Mouse (Mus musculus) midbrain, embryonic 12.5 days (tissue): ENCODE measurements around the gene Inava. TPM values are rescaled to one million over a fixed set of nuclear protein-coding genes. Genes with fewer than 3 reads are reported as not detected.

Experiments
- ATAC-seq: fragments of 200-750 bp; cut with Nextera tagmentation; 2 replicates; pipeline ENCODE4 v1.8.0; 2017; ENCODE audit warnings: low read depth, moderate TSS enrichment, moderate library complexity; ENCODE audit not compliant: low FRiP score
- H3K27ac ChIP-seq: fragments of 300-500 bp; sonication (generic); replicated peaks from 2 replicates; pipeline ENCODE4 v1.5.1; 2016; ENCODE audit warnings: mild to moderate bottlenecking
- H3K27me3 ChIP-seq: fragments of 300-500 bp; sonication (generic); 2 replicates; pipeline ENCODE4 v1.6.1; 2016; ENCODE audit warnings: mild to moderate bottlenecking
- H3K36me3 ChIP-seq: fragments of 300-500 bp; sonication (generic); 2 replicates; pipeline ENCODE4 v1.6.1; 2016
- H3K4me1 ChIP-seq: fragments of 300-500 bp; sonication (generic); 2 replicates; pipeline ENCODE4 v1.6.1; 2016
- H3K4me2 ChIP-seq: fragments of 300-500 bp; sonication (generic); replicated peaks from 2 replicates; pipeline ENCODE4 v1.6.1; 2016; ENCODE audit warnings: mild to moderate bottlenecking, moderate library complexity
- H3K4me3 ChIP-seq: fragments of 300-500 bp; sonication (generic); 2 replicates; pipeline ENCODE4 v1.5.1; 2016; ENCODE audit warnings: mild to moderate bottlenecking
- H3K9ac ChIP-seq: fragments of 300-500 bp; sonication (generic); replicated peaks from 2 replicates; pipeline ENCODE4 v1.6.1; 2016; ENCODE audit warnings: mild to moderate bottlenecking, moderate library complexity
- H3K9me3 ChIP-seq: fragments of 300-500 bp; sonication (generic); 2 replicates; pipeline ENCODE4 v1.6.1; 2016; ENCODE audit warnings: mild to moderate bottlenecking
- WGBS: fragments of 180-500 bp; shearing (Covaris S2); methylation state at CpG from one replicate; pipeline ENCODE4 v1.1.7; 2016; 5-methylcytosine and 5-hydroxymethylcytosine counted together
- polyA plus RNA-seq: library from polyadenylated mRNA; unstranded; fragments of >200 nt; fragmentation: Nextera tagmentation; extraction: Ambion mirVana; gene quantifications from 2 replicates; pipeline ENCODE4 v1.2.1, GENCODE M21; 2016

The Inava gene
- polyA plus RNA-seq, 1 experiment from 2014 or later: 10.9 TPM

DNA sequence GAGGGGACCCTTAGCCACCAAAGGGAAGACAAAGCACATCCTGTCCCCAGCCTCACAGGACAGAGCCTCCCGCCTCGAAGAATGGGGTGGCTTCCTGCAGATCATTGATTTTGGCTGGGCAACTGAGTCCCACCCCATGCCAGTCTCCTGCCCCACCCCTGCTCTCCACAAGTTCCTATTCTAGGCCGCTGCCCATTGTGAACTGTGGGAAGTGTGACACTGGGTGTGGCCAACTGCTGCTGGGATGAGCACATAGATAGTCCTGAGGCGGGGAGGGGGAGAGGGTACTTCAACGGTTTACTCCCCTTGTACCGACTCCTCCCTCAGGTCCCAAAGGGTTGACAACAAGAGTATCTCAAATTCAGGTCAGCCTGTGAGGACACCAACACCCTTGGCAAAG is 55.3 kb downstream of the Inava start:
- Histone ChIP-seq H3K9ac (no peak overlapping the region), H3K27ac (no peak overlapping the region), H3K4me3 (no peak overlapping the region), H3K27me3 (peaks cover 11% of the 10 kb centered on the region; the same call in 1 of the 2 replicates), H3K36me3 (peaks cover 35% of the 10 kb centered on the region), H3K9me3 (no peaks in the 10 kb centered on the region), H3K4me2 (no peak overlapping the region), H3K4me1 (peaks cover 19% of the 10 kb centered on the region)
- 70% methylated on average over 6 of the region's 6 CpGs for WGBS
- ATAC-seq: no peak

DNA sequence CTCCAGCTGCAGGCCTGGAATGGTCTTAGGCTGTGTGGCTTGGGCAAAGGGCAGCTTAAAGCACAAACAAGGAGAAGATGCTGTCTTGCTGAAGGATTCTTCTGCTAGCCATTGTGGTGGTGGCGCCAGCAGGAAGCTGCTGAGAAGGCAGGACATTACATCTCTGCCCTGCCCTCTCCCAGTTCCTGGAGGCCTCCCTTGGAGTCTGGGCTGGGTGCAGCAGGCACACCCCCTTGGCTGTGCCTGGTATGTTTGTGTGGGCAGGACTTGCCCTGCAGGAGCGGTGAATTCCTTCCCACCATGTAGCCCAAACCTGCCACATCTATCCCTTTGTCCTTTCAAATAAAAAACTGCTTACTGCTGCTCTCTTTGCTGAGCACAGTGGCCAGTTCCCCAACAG is 57.0 kb downstream of the Inava start:
- Histone ChIP-seq H3K27me3 (peaks cover 11% of the 10 kb centered on the region; the same call in 1 of the 2 replicates), H3K4me2 (no peak overlapping the region), H3K9me3 (no peaks in the 10 kb centered on the region), H3K9ac (no peak overlapping the region), H3K4me1 (peaks cover 27% of the 10 kb centered on the region), H3K27ac (no peak overlapping the region), H3K36me3 (peaks cover 48% of the 10 kb centered on the region), H3K4me3 (no peak overlapping the region)
- WGBS: 80% methylated on average over 2 of the region's 2 CpGs
- ATAC-seq: no peak

DNA sequence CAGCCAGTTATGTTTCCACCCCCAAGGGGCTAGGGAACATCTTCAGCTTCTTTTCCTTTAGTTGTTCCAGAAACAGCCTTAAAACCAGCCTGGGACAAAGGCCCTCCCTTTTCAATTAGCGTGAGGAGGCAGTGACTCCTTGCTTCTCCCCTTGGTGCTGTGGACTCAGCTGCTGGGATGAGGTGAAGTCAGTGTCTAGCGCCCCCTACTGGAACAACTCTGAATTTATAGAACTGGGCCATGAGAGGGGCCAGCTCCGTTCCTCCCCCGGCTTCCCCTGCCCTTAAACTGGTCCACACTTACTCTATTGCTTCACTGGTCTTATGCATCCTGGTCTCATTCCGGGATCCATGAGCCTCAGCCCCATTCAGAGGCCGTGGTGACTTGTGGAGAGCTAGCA is 58.9 kb downstream of the Inava start:
- no peak for ATAC-seq
- H3K36me3 ChIP-seq: peaks cover 64% of the 10 kb centered on the region
- H3K27ac ChIP-seq: no peak overlapping the region

DNA sequence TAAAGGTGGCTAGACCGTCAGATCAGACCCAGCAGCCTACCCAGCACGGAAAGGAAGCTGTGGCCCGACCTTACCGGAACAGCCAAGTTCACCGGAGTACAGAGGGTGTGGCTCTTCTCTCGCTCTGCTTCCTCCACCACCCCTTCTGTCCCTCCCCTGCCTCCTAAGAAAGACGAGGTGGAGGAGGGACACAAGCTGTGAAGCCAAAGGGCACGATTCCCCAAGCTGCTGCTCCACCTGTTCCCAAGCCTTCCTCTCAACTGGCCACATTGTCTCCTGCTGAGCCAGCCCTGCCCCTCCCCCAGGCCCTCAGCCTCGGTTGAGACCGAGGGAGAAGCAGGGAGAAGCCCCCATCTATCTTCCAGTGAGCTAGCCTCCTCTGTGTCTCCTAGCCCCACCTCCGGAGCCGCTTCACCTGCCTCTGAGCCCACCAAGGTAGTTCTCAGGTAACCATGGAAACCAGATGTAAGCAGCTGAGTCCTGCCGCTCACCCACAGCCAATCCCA is 59.9 kb downstream of the Inava start:
- Histone ChIP-seq H3K9me3 (no peaks in the 10 kb centered on the region), H3K4me1 (peaks cover 25% of the 10 kb centered on the region), H3K27me3 (peaks cover 11% of the 10 kb centered on the region; the same call in 1 of the 2 replicates), H3K36me3 (peaks cover 68% of the 10 kb centered on the region), H3K9ac (no peak overlapping the region), H3K27ac (no peak overlapping the region), H3K4me3 (no peak overlapping the region), H3K4me2 (no peak overlapping the region; the same call in 1 of the 2 replicates)
- 6% methylated on average over 13 of the region's 13 CpGs for WGBS
- 0 out of 2 replicates have a peak, but pooled peaks have one; percentile 3 for ATAC-seq

More for the DNA sequence above, 58.9 kb downstream of the Inava start:
- Histone ChIP-seq H3K9ac (no peak overlapping the region), H3K4me1 (peaks cover 25% of the 10 kb centered on the region), H3K4me3 (no peak overlapping the region), H3K9me3 (no peaks in the 10 kb centered on the region), H3K27me3 (peaks cover 11% of the 10 kb centered on the region; the same call in 1 of the 2 replicates), H3K4me2 (no peak overlapping the region)
- 33% methylated on average over 6 of the region's 6 CpGs for WGBS

DNA sequence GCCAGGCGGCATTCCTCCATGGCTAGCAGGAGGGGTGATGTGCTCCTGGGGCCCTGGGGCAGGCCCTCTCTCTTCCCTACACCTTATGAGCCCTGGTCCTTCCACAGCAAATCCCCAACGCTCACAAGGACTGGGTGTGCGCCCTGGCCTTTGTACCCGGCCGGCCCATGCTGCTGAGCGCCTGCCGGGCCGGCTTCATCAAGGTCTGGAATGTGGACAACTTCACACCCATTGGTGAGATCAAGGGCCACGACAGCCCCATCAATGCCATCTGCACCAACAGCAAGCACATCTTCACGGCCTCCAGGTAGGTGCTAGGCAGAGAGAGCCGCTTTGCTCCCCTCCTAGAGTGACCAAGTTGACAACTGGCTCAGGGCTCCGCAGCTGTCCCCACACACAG is 61.4 kb downstream of the Inava start:
- ATAC-seq: no peak

DNA sequence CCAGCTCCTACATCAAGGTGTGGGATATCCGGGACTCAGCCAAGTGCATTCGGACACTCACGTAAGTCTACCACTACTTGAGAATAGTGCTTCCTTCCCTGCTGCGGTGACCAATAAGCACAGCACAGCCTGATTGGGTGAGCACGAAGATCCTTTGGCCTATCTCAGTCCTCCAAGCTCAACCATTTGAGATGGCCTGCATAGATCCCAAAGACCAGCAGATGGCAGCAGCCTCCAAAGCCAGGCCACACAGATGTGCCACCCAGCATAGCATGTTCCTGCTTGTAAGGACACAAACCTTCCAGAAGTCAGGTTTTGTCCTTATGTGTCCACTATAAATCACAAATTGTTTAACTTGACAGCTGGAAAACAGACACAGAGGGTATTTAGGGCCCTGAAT is 64.0 kb downstream of the Inava start:
- Histone ChIP-seq H3K27ac (no peak overlapping the region), H3K4me1 (peaks cover 29% of the 10 kb centered on the region), H3K9me3 (no peaks in the 10 kb centered on the region), H3K4me2 (no peak overlapping the region), H3K4me3 (no peak overlapping the region), H3K9ac (no peak overlapping the region), H3K27me3 (peaks cover 8% of the 10 kb centered on the region; the same call in 1 of the 2 replicates), H3K36me3 (peaks cover 71% of the 10 kb centered on the region)
- 9% methylated on average over 5 of the region's 5 CpGs for WGBS
- peak; percentile 76 for ATAC-seq

More for the DNA sequence above, 61.4 kb downstream of the Inava start:
- Histone ChIP-seq H3K36me3 (peaks cover 83% of the 10 kb centered on the region), H3K4me2 (no peak overlapping the region), H3K4me3 (no peak overlapping the region), H3K27me3 (peaks cover 11% of the 10 kb centered on the region; the same call in 1 of the 2 replicates), H3K27ac (no peak overlapping the region), H3K9me3 (no peaks in the 10 kb centered on the region), H3K4me1 (peaks cover 25% of the 10 kb centered on the region), H3K9ac (no peak overlapping the region)
- 74% methylated on average over 12 of the region's 12 CpGs for WGBS

DNA sequence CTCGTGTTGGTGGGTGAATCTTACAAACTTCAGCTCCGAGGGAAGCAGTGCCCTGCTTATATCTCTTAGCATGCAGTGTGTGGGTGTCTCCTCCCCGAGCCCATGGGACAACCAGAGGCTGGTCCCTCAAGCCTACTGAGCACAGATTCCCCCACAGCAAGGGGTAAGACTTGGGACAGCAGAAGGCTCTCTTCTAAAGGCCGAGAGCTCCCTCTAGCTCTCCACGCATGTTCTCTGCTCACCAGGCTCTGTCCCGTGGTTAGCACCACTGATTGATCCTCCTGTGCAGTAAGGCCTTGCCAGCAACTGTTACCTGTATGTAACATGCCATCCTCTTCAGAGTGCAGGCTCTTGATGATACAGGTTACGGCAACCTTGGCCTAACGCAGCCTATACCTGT is 66.4 kb downstream of the Inava start:
- Histone ChIP-seq H3K27me3 (no peaks in the 10 kb centered on the region), H3K9me3 (no peaks in the 10 kb centered on the region), H3K4me3 (no peak overlapping the region), H3K36me3 (peaks cover 74% of the 10 kb centered on the region), H3K4me2 (no peak overlapping the region), H3K9ac (no peak overlapping the region), H3K4me1 (peaks cover 9% of the 10 kb centered on the region; the same call in 1 of the 2 replicates), H3K27ac (no peak overlapping the region)
- no peak for ATAC-seq
- 73% methylated on average over 8 of the region's 8 CpGs for WGBS

DNA sequence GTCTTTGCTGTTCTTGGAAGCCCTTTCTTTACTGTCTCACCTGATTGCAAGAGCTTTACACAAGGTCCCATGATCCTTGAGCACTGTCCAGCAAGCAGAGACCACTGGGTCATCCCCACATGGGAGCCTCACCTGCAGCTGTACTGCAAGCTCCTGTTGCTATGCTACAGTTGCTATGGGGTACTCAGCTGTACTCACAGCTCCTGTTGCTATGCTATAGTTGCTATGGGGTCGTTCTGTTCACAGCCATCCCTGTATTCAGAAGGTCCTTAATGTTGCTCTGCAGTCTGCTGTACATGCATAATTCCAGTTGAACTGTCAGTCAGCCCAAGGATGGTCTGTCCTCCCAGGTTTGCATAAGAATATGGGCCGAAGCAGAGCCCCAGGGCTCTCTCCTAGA is 68.6 kb downstream of the Inava start:
- Histone ChIP-seq H3K27me3 (no peaks in the 10 kb centered on the region), H3K4me2 (no peak overlapping the region), H3K4me1 (peaks cover 9% of the 10 kb centered on the region; the same call in 1 of the 2 replicates), H3K9me3 (no peaks in the 10 kb centered on the region), H3K27ac (no peak overlapping the region), H3K36me3 (peaks cover 74% of the 10 kb centered on the region), H3K4me3 (no peak overlapping the region), H3K9ac (no peak overlapping the region)
- 0 out of 2 replicates have a peak, but pooled peaks have one; percentile 20 for ATAC-seq
- 45% methylated on average over 2 of the region's 2 CpGs for WGBS

Other genes with a start within 250 kb of the Inava start
- not detected in 2 replicates for gene Igfn1, start 227.9 kb downstream of the Inava start, polyA plus RNA-seq
- 129 and 138 TPM in 2 replicates for gene Tmem9, start 226.1 kb downstream of the Inava start, polyA plus RNA-seq
- not detected in 2 replicates for gene Ascl5, start 183.5 kb downstream of the Inava start, polyA plus RNA-seq
- 0.09 and 0.26 TPM in 2 replicates for gene Cacna1s, start 181.5 kb downstream of the Inava start, polyA plus RNA-seq
- gene Kif21b, start 102.9 kb downstream of the Inava start, polyA plus RNA-seq: 30.8 and 34.2 TPM in 2 replicates
- 0.38 and 0.43 TPM in 2 replicates for gene Mroh3, start 21.4 kb downstream of the Inava start, polyA plus RNA-seq
- gene Gpr25, start 26.6 kb upstream of the Inava start, polyA plus RNA-seq: not detected in 2 replicates
- gene Camsap2, start 111.8 kb upstream of the Inava start, polyA plus RNA-seq: 34.2 and 38.8 TPM in 2 replicates
- 17.9 and 19.2 TPM in 2 replicates for gene Ddx59, start 181.0 kb upstream of the Inava start, polyA plus RNA-seq
- 6.8 and 7.7 TPM in 2 replicates for gene Kif14, start 232.1 kb upstream of the Inava start, polyA plus RNA-seq